Mouse (Mus musculus) thymus, postnatal 36 days (tissue): ENCODE data around the gene Myo19.
A peak's percentile ranks its signal among the peaks of the same experiment; 100 is the strongest.

ENCODE experiments used
- DNase-seq, 2 experiments: peaks; one replicate each; pipeline ENCODE4 v3.0.0; 2022; ENCODE audit warnings: mixed read lengths in 2 of 2

Myo19 gene

DNA sequence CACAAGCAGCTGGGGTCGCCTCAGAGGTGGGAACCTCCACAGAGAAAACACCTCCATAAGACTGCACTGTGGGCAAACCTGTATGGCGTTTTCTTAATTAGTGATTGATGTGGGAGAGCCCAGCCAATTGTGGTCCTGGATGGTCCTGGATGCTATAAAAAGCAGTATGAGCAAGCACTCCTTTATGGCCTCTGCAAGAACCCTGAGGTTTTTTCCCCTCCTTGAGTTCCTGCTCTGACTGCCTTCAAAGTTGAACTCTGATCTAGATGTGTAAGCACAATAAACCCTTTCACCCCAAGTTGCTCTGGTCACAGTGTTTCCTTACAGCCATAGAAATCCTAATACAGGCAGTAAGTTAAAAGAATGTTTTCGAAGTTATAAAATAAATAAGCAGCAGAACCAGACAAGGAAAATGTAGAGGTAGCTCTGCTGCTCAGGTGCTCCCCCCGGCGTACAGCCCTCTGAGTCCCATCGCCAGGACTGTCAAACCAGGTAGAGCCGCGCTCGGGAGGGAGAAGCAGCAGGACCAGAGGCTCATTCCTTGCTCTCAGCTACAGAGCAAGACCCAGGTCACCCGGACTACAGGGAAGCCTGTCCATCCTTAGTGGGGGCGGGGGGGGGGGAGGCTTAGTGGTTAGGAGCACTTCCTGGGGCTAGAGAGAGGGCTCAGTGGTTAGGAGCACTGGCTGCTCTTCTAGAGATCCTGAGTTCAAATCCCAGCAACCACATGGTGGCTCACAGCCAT, 7.0 kb downstream of the Myo19 start:
- DNase-seq = no peak

DNA sequence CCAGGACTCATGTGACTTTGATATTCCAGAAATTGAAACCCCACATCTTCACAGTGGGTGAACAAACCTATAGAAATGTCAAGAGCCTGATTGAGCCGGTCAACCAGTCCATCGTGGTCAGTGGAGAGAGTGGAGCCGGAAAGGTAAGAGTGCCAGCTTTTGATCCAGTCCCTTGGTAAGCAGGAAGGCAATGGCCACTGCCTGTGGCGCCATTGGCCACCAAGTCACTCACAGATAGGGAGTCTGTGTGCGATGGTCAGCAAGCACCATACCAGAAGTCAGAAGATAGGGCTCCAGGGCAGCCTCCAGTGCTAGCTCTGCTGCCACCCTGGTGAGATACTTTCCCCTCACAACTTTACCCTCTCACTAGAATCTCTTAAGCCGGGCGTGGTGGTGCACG, 8.1 kb downstream of the Myo19 start:
- DNase-seq = no peak

DNA sequence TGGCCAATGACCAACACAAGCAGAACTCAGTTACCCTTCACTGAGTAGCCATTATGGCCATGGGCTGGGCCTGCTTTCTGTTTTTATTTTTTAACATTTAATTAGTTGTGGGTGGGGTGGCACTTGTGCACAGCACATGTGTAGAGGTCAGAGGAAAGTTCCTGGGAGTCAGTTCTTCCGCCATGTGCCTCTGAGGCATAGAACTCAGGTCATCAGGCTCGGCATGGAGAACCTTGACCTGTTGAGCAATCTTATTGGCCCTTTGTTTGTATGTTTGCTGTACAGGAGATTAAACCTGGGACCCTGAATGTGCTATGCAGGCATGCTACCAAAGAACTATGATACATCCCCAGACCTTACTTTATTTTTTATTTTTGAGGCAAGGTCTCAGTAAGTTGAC, 9.5 kb downstream of the Myo19 start:
- no peak for DNase-seq

DNA sequence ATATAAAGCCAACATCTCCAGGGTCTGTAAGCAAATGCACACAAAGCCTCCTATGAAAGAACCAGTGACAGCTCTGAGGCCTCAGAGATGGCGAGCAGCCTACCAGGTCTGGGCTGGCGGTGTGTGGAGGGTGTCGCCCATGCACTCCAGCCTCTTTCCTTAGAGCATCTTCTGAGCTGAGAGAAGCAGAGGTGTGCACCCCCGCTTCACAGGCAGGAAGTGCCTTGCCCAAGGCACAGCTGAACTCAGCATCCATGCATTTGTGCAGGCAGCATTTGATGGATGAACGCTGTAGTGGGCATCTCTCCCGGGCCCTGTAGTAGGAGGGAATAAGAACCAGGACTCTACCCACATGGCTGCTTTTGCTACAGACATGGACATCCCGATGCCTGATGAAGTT, 11.8 kb downstream of the Myo19 start:
- DNase-seq = no peak

DNA sequence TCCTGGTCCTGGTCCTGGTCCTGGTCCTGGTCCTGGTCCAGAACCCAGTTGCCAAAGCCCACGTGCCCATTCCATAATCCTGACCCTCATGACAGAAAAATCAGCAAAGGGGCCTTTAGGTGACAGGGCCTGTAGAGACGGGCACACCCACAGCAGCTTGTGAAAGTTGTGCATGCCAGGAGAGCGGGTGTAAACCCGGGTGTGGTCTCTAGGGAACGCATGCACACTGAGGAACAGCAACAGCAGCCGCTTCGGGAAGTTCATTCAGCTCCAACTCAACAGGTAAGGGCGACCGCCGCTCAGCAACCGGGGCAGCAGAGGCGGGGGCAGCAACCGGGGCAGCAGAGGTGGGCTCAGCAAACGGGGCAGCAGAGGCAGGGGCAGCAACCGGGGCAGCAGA, 13.2 kb downstream of the Myo19 start:
- DNase-seq = no peak

DNA sequence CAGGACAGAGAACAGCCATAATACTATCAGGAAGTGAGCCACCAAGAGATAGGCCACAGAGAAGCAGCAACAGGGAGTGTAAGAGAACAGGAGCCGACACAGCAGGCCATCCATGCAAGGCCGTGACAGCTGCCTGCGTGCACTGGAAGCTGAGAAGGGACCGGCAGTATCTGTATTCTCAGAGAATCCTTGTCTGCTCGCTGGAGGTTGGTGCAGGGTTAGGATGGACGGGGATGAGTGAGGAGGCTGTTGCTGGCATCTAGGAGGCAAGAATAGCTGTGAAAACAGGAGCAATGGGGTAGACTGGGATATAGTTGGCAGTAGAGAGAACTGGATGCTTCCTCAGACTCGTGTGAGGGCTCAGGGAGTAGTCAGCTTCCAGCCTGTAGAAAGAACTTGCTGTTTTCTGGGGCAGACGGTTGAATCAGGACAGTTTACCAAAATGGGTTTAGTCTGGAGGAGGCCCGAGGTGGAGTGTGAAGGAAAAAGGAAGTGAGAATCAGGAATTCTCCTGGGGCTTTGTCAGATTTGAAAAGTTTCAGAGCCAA, 24.7 kb downstream of the Myo19 start:
- no peak for DNase-seq

DNA sequence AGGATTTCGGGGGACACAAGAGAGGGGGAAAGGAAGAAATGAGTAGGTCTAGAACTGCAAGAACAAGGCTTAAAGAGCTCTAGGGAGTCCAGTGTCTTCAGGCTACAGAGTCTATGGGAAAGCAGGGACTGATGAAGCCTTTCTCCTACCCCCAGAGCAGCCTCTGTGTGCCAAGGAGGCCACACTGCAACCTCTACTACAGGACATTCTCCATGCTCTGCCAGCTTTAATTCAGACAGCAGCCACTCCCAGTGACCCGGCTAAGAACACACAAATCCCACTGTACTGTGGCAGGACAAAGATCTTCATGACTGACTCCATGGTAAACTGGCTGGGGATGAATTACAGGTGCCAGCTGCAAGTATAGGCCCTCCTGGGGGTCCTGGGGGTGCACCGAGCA, 27.1 kb downstream of the Myo19 start:
- no peak for DNase-seq

DNA sequence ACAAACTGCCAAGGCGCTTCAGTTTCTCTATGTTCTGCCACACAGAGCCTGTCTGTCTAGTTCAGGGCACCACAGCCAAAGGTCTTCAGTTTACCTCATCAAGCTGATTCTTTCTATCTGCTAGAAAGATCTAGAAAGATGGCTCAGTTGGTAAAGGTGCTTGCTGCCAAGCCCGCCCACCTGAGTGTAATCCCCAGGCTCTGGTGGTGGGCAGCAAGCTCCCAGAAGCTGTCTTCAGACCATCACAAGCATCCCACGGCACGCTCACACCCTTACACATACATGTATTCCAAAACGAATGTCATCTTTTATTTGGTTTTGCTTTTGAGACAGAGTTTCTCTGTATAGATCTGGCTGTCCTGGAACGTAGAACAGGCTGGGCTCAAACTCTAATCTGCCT, 28.5 kb downstream of the Myo19 start:
- no peak for DNase-seq

DNA sequence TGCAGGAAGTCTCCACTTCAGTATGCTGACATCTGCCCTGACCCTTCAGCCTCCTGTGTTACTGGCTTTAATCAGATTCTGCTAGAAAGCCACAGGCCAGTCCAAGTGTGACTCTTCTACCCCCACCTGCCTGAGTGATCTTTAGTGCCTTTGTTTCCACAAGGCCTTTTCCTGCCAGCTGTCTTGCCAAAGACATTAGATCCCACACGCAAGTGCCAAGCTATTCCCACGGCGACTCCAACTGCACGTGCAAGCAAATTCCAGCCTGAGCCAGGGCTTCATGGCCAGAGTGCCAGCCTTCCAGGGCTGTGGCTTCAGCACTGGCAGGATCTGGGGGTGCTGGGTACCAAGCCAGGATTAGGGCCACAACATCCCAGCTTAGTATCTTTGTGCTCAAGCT, 30.5 kb downstream of the Myo19 start:
- DNase-seq = no peak

DNA sequence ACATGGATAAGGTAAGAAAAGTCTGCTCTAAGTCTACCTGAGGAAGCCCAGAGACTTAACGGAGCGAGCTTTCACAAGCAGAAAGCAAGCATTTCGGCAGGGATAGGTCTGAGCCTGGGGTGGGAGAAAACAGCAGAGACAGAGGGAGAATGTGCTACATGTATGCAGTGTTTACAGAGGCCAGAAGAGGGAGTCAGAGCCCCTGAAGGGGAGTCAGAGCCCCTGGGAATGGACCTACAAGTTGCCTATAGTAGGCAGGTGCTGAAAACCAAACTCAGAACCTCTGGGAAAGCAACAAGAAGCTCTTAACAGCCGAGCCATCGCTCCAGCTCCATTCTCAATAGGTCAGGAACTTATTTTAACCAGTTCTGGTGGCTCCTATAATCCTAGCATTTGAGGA, 34.7 kb downstream of the Myo19 start:
- DNase-seq = no peak

DNA sequence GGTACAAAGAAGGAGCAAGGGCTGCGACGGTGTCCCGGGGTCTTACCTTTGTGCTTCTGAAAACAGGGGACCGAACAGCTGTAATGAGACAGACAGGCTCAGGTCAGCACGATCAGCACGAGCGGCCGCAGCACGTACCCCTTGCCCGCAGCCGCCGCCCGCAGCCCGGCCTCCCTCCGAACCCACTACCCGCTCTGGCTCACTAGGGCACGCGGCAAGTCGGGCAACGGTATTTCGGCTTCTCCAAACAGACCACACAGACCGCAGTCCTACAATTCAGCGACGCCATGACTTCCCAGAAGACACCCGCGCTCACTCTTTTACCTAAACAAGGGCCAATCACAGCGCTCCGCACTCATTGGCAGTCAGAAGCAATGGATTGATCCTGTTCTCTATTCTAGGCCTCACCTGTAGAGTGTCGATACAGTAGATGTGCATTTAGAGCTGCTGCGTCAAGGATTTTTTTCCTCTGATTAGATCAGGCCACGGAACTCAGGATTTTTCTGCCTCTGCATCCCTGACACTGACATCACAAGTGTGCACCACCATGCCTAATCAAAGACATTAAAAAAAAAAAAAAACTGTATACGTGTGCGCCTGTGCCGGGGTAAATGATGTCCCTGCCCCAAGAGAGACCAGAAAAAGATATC, 36.2 kb downstream of the Myo19 start, which contains the start of gene Znhit3:
Gene Znhit3, minus strand, starts transcription at position 314 of the 650 bp plus-strand sequence.
- peak; percentile 72 to 76 for DNase-seq

DNA sequence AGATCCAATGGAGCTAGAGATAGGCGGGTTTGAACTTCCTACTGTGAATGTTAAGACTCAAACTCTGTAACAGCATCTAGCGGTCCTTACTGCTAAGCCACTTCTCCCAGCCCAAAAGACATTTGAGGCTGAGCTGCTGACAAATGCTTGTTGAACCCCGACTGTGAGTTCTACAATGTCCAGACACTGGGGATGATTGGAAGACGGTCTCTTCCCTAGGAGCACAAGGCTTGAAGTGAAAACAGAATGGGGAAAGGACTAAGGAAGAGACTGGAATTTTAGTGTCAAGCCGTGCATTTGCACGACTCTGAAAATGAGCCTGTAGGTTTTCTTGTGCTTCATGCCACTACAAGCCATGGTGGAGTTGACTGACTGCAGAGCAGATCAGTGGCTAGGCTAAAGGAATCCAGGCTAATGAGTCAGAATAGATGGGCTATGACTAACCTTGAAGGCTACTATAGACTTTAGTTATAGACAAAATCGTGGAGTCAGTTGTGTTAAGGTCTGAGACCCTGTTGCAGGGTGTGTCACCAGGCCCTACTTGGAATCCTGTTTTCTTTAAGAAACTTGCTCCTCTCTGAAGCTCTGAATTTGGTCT, 36.9 kb downstream of the Myo19 start:
- no peak for DNase-seq

DNA sequence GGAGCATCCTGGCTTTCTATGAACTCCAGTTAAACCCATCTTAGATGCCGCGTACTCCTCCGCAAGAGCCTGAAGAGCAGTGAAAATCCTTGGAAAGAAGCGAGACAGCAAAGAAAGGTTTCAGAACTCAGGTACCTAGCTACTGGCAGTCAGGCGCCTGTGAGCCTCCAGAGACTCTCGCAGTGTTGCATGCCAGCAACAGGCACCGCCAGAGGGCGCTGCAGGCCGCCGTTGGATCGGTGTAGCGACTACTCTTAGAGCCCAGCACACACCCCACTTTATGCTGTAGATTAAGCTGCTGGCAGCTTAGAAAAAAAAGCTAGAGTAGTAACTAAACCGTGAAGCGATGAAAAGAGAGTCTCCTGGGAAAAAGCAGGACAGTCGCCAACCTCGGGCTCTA, 38.5 kb downstream of the Myo19 start:
- peak; percentile 74 to 75 for DNase-seq

DNA sequence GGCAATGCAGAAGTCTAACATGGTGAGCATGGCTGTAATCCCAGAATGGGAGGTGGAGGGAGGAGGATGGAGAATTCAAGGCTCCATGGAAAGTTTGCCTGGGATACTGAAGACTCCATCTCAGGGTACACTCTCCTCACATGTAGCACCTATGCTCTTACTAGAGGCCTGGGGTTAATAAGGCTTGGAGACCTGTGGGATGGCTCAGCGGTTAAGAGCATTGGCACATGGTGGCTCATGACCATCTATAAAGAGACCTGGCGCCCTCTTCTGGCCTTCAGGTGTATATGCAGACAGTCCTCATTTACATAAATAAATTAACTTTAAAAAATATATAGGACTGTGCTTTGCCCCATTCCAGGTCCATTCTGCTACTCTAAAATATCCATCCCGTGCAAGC, 39.3 kb downstream of the Myo19 start:
- peak; percentile 32 to 38 for DNase-seq

DNA sequence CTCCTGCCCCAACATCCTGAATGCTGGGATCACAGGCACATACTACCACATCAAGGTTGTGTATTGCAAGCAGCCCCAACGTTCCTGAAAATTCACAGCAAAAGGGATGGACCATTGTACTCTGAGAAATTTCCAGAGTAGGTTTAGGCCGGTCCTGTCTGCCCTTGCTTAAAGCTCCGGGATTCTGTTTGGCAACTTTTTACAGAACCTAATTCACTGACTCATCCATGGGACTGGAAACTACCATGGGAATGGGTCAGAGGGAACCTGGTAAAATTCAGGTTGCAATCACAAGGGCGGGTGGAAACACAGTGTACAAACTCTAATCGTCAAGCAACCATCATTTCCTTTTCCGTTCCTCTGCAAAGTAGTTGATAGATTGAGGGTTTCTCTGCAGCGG, 40.0 kb downstream of the Myo19 start:
- no peak for DNase-seq

DNA sequence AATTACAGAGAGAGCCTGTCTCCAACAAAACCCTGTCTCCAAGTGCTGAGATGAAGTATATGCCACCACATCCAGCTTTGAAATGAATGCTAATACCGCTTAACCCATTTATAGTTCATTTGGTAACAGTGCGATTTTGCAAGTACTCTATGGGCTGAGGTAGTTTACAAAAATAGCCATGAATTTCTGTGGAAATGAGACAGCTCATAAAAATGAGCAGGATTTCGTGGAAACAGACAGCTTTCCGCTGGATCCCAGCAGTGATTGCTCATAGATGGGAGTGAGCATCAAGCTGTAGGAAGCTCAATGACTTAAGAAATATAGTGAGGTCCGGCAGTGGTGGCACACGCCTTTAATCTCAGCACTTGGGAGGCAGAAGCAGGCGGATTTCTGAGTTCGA, 41.0 kb downstream of the Myo19 start:
- no peak for DNase-seq

DNA sequence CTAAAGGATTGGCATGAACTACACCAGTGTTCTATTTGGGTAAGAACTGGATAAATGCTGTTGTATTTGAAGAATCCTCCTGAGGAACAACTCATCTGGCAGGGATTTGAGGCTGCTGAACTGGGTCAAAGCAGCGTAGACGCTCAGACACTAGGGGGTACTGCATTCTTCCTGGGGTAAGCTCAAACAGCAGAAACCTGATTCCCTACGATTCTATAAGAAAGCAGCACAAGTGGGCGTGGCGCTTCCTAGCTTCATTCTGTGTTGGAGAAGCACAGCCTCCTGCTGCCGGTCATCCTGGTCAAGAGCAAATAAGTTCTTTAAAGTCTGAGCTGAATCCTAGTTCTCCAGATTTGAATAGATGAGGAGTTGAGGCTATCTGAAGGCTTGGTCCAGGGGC, 52.3 kb downstream of the Myo19 start:
- DNase-seq = no peak

DNA sequence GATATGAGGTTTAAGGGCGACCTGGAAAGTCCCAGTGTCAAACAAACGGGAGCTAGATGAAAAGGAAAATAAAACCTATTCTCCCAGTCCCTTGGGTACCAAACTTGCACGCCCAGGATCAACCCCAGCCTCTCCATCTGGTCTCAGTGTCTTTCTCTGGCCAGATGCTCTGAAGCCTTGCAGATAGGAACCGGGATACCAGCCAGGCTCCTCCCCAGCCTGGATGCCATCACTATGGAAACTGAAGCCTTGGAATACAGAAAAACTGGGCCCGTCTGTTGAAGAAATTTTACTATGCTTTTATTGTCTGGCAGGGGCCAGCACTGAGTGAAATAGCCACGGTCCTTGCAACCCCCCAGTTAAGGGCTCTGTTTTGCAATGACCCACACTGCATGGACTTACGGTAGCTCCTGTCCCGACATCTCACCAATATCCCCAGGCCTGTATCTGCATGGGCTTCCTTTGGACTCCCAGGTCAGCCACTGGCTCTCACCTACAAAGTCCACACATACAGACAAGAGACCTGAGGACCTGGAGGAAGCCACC, 59.6 kb downstream of the Myo19 start:
- DNase-seq = no peak

DNA sequence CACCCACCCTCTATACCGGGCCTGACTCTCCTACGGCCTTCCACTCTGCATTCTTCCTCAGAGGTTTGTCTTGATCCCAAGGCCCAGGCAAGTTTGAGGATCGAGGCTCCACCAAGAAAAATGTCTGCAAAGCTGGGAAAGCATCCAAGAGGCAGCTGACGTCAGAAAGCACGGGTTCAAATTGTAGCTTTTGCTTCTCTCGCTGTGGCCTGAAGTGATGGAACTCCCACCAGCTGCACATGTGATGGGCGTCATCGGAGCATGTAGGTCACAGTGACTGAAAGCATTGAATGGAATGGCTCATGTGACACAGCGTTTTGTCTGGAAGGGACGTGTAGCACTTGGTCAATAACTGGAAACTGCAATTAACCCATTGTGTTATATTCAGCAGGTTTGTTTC, 60.2 kb downstream of the Myo19 start:
- no peak for DNase-seq

DNA sequence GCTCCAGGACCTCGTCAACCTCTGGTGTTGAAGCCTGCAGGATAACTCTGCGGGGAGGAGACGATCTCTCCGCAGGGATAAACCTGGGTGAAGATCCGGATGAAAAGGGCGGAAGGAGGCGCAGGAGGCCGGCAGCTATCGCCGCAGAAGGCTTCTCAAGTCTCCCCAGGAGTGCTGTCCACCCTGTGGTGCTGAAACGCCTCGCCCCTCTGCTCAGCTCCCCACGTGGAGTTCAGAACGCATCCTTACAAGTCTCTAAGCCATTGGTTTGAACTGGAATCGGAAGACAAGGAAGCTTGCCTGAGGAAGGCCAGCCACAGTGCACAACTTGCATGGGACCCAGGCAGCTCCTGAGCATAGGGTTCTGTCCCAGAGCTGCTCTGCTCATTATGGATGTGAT, 64.0 kb downstream of the Myo19 start:
- peak; percentile 7 to 24 for DNase-seq

DNA sequence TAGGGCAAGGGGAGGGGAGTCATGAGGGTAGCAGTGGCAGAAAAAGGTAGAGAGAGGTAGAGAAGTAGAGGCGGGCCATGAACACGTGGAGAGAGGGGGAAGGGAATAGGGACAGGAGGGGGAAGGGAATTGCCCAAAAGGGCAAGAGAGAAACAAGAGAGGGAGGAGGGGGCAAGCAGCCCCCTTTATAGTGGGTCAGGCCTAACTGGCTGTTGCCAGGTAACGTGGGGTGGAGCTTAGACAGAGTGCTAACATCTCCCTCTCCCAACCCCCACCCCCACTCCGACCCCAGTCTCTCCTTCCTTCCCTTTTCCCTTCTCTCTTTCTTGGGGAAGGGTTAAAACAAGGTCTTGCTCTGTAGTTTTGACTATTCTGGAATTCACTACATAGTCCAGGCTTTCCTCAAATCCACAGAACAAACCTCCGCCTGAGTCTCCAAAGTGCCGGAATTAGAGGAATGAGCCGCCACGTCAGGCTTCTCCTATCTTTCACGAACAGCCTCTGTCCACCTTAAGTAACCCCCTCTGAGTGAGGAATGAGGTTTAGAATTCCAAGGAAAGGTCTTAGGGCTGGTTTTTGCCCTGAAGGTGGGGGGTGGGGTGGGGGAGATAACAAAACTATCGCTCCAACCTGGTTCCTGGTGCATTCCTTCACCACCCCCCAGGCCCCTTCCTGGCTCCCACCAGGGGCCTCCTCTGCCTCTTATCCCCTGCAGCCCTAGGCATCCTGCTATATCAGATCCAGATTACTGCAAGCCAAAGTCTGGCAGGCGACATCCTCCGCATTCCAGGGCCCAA, 64.9 kb downstream of the Myo19 start:
- no peak for DNase-seq

DNA sequence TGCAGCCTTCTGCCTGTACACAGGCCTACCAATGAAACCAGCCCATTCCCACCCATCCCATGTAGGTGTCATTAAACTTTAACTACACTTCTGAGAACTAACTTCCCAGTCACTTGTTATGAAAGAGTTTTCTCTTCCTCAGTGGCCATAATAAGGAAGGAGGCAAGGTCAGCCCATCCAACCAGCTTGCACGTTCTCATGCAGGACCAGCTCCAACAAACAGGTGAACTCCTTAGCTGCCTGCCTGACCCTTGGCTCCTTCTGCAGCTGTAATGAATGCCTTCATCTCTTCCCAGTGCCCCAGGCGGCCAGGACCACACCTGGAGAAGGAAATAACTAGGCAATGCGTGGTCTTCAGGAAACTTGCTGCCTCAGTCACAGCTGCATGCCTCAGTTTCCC, 65.9 kb downstream of the Myo19 start:
- DNase-seq = no peak

DNA sequence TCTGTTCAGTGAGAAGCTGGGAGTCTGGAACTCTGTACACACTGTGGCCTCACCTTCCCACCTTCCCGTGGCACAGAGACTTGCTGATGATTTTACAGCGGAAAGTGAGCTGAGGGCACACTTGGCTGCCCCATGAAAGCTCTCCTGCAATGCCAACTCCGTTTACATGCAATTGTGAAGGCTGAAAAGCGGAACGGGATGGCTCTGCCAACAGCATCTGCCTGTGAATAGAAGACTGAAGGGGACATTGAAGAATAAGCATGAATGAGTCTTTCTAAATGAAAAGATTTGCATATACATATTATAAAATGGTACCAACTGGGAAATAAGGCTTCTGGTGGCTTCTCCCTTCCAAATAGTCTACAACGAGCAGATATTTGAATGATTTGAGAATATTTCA, 67.3 kb downstream of the Myo19 start:
- DNase-seq = no peak
